Mouse (Mus musculus) layer of hippocampus, postnatal 10 days (tissue): Measurements from ENCODE around the gene Gm15217. TPM values are rescaled to one million over a fixed set of nuclear protein-coding genes. Genes with fewer than 3 reads are reported as not detected.
A peak's percentile ranks its signal among the peaks of the same experiment; 100 is the strongest.

Experiments
- DNase-seq, 2 experiments: peaks; one replicate each; pipeline ENCODE4 v3.0.0; 2021; ENCODE audit warnings: low spot score in 2 of 2
- long read RNA-seq: library from polyadenylated mRNA; stranded (forward); transcript quantifications from one replicate; pipeline ENCODE4 v2.0.0, GENCODE M21; 2023
- total RNA-seq, 2 experiments: library from RNA; stranded (reverse); gene quantifications; 2 replicates each; pipeline ENCODE4 v1.2.3; 2021

The Gm15217 gene
- total RNA-seq = not detected
- long read RNA-seq = 0 reads

DNA sequence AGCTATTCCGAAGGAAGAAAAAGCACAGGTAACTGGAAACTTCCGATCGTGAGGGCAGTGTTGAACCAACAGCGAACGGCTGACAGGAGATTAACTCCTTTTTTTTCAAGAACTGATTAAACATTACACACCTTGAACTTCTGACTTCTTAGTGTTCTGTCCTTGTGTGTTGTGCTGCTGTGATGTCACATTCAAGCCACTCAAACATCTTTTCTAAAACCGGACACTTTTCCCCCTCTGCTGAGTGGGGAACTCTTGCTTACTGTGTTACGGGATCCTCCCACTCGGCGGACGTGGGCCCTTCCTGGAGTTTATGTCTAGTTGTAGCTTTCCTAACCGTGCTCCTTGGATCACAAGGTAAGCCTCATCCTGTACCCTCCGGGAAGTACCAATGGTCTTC is at the start of gene Gm15217:
TSS of gene Gm15217 (plus strand) at position 130 of the 400 bp plus-strand sequence.
- no peak for DNase-seq

DNA sequence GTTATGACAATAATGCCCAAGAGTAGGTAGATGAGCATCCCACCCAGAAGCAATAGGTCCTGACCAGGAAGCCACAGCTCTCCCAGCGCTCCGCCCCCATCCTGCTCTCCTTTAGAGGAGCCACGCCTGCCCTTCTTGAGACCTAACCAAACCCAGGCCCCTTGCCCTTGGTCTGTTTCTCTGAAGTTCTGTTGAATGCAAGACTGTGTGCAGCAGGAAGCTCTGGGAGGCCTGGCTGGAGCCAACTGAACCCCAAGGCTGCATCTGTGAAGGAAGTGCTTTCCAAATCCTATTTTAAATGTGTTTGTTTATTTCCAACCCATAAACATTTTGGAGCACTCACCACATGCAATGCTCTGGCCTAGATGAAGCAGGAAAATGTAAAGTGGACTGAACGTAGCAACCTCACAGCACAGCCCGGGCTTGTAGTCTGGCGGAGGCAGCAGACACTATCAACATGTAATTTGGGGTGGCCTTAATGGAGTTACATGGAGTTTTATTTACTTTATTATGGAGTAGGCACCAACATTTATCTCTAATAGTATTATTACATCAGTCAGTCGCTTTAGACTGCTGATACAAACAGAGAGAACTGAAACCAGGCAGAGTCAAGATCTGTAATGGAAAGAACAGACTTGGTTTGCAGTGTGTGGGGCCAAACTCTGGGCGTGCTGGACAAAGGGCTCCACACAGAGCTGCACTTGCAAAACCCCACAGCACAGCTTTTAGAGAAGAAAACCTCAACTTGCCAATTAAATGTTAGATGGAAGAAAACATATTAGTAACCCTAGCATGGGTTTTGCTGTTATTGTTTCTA is 45.6 kb upstream of the Gm15217 start:
- no peak for DNase-seq

DNA sequence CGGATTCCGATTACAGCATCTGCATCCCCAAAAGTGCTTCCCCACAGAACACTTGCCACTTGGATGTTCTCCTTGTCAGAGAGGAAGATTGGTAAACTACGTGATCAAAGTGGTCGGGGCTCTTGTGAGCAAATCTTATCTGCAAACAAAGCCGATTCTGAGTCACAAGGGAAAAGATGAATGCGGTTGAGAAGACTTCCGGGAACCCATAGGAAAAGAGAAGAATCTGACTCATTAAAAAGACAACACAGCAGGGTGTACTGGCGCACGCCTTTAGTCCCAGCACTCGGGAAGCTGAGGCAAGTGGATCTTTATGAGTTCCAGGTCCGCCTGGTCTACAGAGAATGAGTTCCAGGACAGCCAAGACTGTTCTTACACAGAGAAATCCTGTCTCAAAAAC is 40.4 kb upstream of the Gm15217 start:
- DNase-seq = no peak

DNA sequence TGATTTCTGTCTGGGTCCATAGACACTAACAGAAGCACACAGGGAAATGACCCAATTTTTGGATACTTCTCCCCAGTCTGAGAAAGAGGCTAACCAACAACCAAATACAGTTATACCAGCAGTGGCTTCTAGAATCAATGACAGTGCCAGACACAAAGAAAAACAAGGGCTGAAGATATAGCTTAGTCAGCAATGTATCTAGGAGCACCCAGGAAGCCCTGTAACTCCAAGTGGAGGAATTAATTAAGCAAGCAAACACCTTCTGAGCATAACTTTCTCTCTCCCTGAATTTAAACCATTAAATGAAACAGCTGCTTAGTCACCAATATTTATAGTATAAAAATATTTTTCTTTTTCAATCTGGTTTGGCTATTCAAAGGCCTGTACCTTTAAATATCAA is 34.5 kb upstream of the Gm15217 start:
- DNase-seq = no peak

DNA sequence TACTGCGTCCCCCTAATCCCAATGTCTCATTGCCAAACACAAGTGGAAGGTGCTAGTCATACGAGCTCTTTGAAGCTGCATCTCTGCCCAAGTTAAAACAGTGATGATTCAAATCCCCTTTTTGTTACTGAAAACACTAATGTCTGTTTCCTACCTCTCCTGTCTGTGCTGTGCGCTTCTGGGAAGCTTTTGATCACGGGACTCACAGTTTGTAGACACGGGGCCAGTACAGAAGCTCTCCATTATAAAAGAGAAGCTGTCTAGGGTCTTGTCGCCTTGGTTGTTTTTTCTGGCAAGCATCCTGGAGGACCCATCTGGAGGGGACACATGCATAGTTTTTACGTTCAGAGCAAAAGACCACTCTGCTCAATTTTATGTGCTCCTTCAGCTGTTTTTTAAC is 21.9 kb upstream of the Gm15217 start:
- DNase-seq = no peak

DNA sequence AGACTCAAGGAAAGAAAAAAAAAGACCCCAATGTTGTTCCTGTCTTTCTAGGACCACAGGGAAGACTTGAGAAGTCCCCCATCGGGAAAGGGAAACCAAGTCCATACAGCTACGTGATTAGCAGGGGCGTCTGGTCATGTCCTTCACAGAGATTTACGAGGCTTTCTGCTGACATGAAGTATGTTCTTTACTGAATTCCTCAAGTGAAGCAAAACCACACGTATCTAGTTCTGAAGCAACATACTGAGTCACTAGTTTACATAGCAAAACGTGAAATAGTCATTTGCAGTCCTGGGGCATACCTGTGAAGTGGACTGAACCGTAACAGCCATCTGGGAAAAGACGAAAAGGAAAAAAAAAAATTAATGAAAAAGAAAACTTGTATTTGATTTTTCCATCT is 21.5 kb upstream of the Gm15217 start:
- DNase-seq = no peak

DNA sequence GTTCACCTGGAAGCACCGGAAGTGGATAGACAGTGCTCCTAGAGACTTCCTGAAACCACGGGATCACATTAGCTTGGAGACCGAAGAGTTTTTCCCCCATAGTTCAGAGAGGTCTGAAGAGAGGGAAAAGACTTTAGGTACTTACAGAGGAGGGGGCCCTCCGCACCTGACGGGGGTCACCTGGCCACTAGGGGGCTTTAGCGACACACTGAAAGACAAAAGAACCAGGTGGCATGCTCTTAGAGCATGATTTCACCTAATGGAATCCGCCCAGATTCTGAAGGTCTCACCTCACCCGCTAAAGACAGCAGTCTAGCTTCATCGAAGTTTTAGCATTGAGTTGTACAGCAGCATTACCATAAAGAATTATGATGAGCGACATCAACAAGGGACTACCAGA is 16.0 kb upstream of the Gm15217 start:
- no peak for DNase-seq

DNA sequence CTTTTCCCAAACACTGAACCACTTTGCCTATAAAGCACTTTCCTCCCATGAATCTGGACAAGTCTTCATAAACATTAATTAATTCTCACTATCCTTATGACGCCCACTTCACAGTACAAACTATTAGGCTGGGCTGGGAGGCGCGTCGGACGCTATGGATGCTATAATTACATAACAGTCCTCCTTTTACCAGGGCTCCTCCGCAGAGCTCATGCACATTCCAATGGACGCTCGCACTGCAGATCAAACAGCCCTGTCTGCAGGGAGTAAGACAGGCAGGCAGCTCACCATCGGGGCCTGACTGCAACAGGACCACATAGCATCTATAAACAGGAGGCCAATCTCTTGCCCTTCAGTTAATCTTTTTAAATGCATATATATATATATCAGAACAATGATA is 6.8 kb upstream of the Gm15217 start:
- DNase-seq = no peak

DNA sequence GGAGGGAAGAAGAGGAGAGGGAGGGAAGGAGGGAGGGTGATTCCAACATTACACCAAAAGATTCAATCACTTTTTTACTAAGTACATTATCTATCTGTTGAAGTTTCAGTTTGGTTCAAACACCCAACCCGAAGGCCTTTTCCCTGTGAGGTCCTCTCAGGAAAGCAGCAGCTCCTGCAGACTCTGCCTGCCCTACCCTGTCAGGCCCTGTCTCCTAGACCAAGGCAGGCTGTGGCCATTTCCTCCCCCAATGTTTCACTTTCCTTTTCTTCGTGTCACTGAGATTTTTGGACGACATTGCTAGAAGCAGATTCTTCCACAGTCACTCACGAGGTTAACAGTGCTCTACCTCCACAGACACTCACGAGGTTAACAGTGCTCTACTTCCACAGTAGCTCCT is 3.4 kb upstream of the Gm15217 start:
- DNase-seq = no peak

DNA sequence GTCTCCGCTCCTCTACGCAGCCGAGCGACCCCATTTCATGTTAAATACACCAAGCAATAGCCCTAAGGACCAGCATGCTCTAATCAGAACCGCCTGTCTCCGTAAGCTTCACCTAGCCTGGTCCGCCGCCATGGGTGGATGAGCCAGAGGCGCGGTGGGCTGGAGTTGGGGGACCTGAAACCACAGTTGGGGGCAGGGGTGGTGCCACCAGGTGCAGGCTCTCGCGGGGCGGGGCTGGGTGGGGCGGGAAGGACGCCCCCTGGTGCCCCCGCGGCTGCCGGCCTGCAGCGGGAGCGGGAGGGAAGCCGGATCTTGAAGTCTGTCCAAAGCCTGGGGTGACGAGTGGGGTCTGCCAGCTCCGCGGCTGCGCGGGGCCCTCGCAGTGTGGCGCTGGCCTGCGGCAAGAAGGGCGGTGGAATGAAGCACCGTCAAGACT is 1.1 kb downstream of the Gm15217 start:
- peak in 1 of 2 experiments; percentile 22 for DNase-seq

DNA sequence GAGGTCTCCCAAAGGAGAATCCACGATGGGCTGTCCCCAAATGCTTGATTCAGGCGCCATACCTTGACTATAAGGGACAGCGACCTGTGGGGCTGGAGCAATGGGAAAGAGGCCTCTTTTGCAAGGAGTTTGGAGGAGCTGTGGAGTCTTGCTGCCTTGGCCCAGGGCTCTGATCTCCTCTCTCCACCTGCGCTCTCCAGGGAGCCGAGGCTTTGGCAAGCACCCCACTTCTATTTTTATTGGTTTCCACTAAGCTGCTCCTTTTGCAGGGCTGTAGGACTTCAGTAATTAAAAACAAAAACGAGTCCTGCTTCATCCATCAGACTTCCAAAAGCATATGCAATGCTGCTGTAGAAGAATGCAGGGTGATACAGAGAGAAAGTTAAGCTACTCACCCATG is 2.2 kb downstream of the Gm15217 start:
- DNase-seq = no peak

DNA sequence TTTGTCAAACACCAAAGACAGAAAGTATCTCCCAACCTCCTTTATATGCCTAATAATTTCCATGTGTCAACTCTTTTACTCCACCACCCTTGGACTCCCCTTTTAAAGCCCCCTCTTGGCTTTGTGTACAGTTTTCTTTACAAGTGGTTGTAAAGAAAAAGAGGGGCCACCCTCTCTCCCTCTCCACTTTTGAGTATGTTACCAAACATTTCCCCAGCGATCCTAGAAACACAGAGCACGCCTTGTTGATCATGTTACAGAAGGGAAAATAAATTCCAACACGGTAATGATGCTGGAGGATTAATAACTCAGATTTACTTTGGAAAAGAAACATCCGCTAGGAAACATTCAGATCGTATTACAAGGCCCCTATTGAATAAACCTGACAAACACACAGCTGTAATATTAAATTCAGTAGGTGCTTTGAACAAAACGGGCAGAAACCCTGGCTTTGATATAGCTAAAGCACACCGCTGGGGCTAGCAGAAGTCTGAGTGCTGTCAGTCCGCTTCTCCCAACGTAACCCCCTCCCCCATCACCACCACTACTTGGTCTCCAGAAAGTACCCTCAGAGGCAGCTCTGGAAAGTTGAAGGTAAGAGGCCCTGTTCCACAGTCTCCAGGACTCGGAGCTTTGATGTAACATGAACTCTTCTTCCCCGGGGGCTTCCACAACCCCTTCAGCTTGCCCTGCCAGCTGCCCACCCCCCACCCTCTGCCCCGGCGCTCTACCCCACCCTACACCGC is 5.9 kb downstream of the Gm15217 start:
- no peak for DNase-seq

DNA sequence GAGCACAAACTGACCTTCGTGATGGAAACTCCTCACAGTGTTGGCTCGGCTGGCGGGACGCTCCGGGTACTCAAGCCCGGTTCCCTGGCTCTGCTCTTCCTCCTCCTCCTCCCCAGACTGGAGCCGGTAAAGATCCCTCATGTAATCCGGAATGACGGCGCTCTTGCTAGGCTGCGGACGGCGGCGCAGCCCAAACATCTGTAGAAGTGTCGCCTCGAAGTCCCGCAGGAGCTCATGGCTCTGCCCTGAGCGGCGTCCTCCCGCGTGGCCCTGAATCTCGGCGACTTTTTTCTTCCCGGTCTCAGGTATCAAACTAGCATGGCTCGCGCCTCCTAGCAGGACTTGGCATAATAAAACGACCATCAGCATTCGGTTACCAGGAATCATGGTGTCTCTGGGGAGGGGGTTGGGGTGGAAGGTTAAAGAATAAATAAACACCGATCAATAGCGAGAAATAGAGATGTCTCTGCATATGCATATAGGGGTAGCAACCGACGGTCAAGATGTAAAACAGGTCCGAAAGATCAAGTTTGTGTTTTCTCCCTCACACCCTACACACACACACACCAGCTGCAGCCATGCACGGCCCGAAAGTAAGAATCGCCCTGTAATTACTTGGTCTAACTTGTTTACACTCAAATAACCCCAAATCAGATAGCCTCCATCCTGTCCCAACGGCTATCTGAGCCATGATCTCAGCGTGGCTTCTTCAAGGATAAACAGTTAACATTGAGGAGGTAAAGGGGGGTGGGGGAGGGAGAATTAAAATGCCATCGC is 6.7 kb downstream of the Gm15217 start:
- DNase-seq = no peak

DNA sequence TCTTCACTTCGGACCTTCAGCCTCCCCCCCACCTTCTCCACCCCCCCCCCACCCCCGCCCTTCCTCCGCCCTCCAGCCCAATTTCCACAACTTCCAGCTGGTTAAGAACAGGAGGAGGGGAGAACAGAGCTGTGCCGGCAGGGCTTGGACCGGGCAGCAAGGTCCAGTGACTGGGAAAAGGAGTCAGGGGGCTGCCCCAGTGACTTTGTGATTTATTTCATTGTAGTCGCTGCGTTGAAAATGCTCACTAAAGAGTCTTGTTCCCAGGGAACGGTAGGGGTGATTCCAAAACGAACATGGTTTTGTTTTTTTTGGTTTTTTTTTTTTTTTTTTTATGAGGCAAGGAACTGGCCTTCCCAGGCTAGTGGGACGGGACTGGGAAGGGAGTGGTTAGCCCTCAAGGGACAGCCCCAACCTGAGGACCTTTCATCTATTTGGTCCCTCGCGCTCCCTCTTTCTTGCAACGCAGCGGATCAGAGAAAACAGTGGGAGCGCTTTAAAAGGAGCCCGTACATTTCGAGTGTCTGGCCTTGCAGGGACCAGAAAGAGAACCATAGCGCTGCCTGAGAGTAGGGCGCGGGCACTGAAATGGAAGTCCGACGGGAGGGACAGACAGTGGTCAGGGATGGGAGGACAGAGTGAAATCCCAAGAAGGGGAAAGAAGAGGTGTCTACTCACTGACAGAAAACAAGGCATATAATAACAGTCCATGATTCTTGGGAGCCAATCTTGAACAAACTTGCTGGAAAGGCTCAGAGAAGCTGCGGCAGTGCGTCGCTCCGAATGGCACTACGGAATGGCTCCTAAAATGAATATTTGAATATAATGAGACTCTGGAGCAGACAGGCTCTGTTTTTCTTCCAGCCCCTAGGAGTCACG is 7.5 kb downstream of the Gm15217 start:
- DNase-seq = peak in 1 of 2 experiments; percentile 11

DNA sequence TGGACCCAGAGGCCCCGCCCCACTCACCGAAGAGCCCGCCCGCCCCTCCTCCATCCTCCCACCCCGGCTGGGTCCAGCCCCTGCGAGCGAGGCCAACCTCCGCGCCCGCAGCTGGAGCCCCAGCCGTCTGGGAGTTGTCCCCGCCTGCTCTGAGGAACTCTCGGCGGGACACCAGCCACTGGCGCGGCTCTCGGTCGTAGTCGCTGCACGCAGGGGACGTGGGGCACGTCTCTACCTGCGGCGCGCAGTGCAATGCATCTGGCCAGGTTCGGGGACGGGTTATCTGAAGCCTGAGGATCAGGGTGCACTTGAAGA is 8.1 kb downstream of the Gm15217 start:
- peak; percentile 30 to 60 for DNase-seq

DNA sequence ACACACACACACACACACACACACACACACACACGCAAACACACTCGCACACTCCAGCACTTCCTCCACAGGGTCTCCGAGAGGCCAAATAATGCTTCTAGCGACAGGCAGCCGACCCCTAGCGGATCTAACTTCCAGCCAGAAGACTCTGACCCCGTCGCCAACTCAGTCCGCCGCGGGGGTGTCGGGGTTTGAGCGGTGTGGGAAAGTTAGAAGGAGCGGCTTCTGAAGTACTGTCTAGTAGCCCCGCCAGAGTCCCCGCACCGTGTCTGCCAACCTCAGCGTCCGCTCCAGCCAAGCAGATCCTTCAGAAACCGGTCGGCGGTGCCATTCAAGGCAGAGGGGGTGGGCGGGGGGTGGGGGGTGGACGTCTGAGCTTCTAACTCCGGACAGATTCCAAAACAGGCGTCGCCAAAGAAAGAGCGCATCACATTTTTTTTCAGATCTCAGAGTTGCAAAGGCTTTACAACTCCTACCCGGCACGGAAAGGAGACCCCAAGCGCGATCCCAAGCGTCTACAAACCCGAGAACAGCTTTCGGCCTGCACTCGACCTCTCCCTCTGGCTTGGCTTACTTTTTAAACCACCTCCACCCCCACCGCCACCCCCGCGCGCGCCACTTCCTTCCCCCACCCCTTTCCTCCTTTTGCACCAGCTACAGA is 8.7 kb downstream of the Gm15217 start:
- peak in 1 of 2 experiments; percentile 36 for DNase-seq

DNA sequence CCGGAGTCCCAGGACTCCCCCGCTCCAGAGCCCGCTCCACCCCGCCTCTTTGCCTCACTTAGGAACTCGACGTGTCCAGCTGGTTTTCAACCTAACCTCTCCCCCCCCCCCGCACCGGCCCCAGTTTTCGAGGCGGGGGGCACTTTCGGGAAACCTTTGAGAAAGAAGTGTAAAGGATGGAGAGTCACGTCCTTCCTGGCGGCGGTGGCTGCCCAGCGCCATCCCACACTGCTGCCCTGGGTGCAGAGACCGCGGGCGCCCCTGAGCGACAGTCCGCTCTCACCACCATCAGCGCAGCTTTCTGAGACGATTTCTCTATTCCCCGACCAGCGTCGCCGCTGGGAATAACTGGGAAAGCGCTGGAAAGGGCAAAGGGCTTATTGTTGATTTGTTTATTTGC is 9.4 kb downstream of the Gm15217 start:
- DNase-seq = peak in 1 of 2 experiments; percentile 33

DNA sequence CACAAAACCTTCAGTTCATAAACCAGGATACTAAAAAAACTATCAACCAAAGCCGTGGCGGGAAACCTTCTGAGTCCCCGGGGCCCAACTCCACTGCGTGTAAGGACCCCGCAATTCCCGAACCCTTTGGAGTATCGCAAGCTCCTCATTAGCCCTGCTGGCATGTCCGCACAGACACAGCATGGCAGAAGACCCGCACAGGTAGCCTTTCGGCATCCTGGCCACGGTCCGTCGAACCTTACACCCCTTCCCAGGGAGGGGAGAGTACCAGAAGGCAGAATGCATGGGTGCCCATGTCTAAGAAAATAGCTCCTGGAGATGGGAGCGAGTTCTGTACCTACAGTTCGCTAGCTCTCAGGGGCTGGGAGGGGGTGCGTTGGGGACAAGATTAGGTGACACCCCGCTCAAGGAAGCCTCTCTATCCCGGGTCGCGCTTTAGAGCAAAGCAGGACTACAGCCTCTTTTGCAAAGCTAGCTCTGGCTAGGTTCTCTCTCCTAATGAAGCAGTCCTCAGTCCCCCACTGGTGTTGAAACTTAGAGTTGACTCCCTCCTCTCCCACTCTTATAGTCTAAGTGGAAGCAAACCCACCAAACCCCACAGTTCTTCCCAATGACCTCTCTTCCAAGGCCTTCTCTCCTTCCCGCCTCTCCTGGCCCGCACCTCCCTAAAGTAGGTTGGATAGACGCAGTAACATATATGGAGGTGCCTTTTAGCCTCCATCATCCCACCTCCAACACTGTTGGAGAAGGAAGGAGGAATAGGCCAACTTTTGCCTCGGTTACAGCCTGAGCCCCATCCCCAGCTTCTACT is 10.4 kb downstream of the Gm15217 start:
- DNase-seq = no peak

DNA sequence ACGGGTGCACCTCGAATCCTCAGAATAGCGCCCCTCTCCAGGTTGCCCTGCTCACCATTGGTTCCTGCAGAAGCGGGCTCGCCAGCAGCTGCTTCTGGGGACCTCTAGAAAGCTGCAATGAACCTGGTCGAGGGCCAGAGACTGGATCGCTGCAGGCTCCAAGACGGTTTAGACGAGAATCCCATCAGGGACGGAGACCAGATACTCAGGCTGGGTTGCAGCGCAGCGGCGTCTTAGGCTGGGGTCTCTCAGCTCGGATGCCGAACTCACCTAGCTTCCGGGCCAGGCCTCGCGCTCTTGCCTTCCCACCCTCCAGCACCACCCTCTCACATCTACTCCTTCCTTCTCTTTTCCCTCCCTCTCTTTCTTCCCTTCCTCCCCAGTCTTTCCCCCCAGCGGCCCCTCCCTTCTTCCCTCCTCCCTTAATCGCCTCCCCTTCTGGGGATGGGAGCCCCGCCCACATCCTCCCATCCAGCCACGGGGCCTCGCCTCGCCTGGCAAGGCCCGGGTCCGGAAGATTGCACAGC is 11.1 kb downstream of the Gm15217 start, which contains the start of gene Bmp4:
TSS of gene Bmp4 (minus strand) at position 421 of the 527 bp plus-strand sequence.
- no peak for DNase-seq
